Comparison of ENCODE assay signal across 28 mouse cellular contexts in the genomic region with DNA sequence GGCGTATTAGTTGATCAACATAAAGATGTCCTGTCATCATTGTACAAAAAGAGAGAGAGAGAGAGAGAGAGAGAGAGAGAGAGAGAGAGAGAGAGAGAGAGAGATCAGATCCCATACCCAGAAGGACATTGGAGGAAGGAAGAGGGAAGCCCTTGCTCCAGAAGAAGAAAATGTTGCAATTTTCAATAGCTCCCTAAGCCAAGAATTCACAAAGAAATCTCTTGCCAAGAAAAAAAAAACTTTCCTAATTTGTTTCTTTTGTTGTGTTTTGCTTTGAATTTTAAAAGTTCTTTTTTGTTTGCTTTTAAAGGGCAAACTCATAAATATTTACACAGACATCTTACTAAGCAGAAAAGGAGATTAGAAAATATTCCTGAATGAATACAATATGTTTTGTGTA.
"Had no signal": no experiment of that assay in that cellular context is flagged by ENCODE, and none has a peak within 500 bp of the region (broad histone marks: within the 10 kb centered on the region; RNA-seq: fewer than 3 reads in every experiment).

No protein-coding gene starts in this region.

- H3K27ac ChIP-seq: embryonic facial prominence, embryonic 10.5 days; embryonic facial prominence, embryonic 12.5 days; embryonic facial prominence, embryonic 13.5 days; embryonic facial prominence, embryonic 15.5 days; forebrain, embryonic 10.5 days; forebrain, embryonic 12.5 days; forebrain, embryonic 13.5 days; forebrain, embryonic 15.5 days; gastrocnemius, adult 2 months had no signal

- H3K9ac ChIP-seq: embryonic facial prominence, embryonic 12.5 days; embryonic facial prominence, embryonic 13.5 days; embryonic facial prominence, embryonic 15.5 days; forebrain, embryonic 12.5 days; forebrain, embryonic 13.5 days; forebrain, embryonic 15.5 days; forebrain, postnatal 0 days had no signal

- DNase-seq: cerebellum, adult 2 months; cerebellum, adult 8-10 months; cerebellum, adult 9-10 months; cerebellum, adult 9-11 months; cerebellum, postnatal 10 days; cerebellum, postnatal 14 days; cerebellum, postnatal 25 days; cerebellum, postnatal 36 days; embryo, embryonic 11 days; forebrain, postnatal 0 days; gastrocnemius, adult 2 months; gastrocnemius, postnatal 10 days; gastrocnemius, postnatal 14 days; gastrocnemius, postnatal 25 days; gastrocnemius, postnatal 36 days; heart, adult 11 months; heart, adult 18-20 months had no signal

- H3K4me1 ChIP-seq: embryonic facial prominence, embryonic 10.5 days; embryonic facial prominence, embryonic 12.5 days; embryonic facial prominence, embryonic 13.5 days; embryonic facial prominence, embryonic 15.5 days; forebrain, embryonic 10.5 days; forebrain, embryonic 12.5 days; forebrain, embryonic 13.5 days; forebrain, embryonic 15.5 days had no signal

- H3K9me3 ChIP-seq: embryonic facial prominence, embryonic 10.5 days; embryonic facial prominence, embryonic 12.5 days; embryonic facial prominence, embryonic 13.5 days; embryonic facial prominence, embryonic 15.5 days; forebrain, embryonic 10.5 days; forebrain, embryonic 12.5 days; forebrain, embryonic 13.5 days; forebrain, embryonic 15.5 days had no signal

- H3K4me3 ChIP-seq: embryonic facial prominence, embryonic 10.5 days; embryonic facial prominence, embryonic 12.5 days; embryonic facial prominence, embryonic 13.5 days; embryonic facial prominence, embryonic 15.5 days; erythroblast, embryonic 14.5 days; forebrain, embryonic 10.5 days; forebrain, embryonic 12.5 days; forebrain, embryonic 13.5 days; forebrain, embryonic 15.5 days; gastrocnemius, adult 2 months had no signal

- H3K27me3 ChIP-seq: embryonic facial prominence, embryonic 12.5 days; embryonic facial prominence, embryonic 13.5 days; embryonic facial prominence, embryonic 15.5 days; forebrain, embryonic 12.5 days; forebrain, embryonic 13.5 days; forebrain, embryonic 15.5 days had no signal

- H3K36me3 ChIP-seq: embryonic facial prominence, embryonic 10.5 days; embryonic facial prominence, embryonic 12.5 days; embryonic facial prominence, embryonic 13.5 days; embryonic facial prominence, embryonic 15.5 days; forebrain, embryonic 10.5 days; forebrain, embryonic 12.5 days; forebrain, embryonic 15.5 days had no signal

- ATAC-seq: forebrain, embryonic 13.5 days; forebrain, embryonic 14.5 days; forebrain, embryonic 15.5 days; forebrain, embryonic 16.5 days; forebrain, postnatal 0 days had no signal

- H3K4me2 ChIP-seq: embryonic facial prominence, embryonic 12.5 days; embryonic facial prominence, embryonic 13.5 days; embryonic facial prominence, embryonic 15.5 days; forebrain, embryonic 12.5 days; forebrain, embryonic 13.5 days; forebrain, embryonic 15.5 days had no signal
